Comparison of ENCODE assay signal across 20 mouse cellular contexts in genomic region chr3:102191575-102191974, GRCm38 (mm10). TPM values are rescaled to one million over a fixed set of nuclear protein-coding genes. Genes with fewer than 3 reads are reported as not detected.
A peak's percentile ranks its signal among the peaks of the same experiment; 100 is the strongest.
DNase-seq lines count a peak whose midpoint lies in the region; ATAC-seq and TF ChIP-seq lines count a peak whose summit lies in the region.
"Had no signal": no experiment of that assay in that cellular context is flagged by ENCODE, and none has a peak within 500 bp of the region (broad histone marks: within the 10 kb centered on the region; RNA-seq: fewer than 3 reads in every experiment).

No protein-coding gene starts in this region.

- H3K4me3 ChIP-seq in kidney, adult 2 months (ENCODE audit: insufficient read depth, low read depth, low read length), result no peak overlapping the region
- H3K4me3 ChIP-seq in ES-Bruce4 (ENCODE audit: low read depth, low read length), result no peak overlapping the region
- no peak overlapping the region for H3K4me3 ChIP-seq in ES-E14 (ENCODE audit: insufficient read depth in 1 of 2, low read depth in 1 of 2, low read length in 2 of 2, poor library complexity in 1 of 2, severe bottlenecking in 1 of 2)
- H3K4me3 ChIP-seq in lung, postnatal 0 days (ENCODE audit: low read depth, low read length), result no peak overlapping the region
- H3K4me3 ChIP-seq: embryonic facial prominence, embryonic 13.5 days; forebrain, embryonic 12.5 days; heart, adult 2 months; hindbrain, embryonic 12.5 days had no signal

- peaks cover 7% of the 10 kb centered on the region for H3K4me1 ChIP-seq in kidney, adult 2 months (ENCODE audit: control insufficient read depth, insufficient read depth, low read length)
- H3K4me1 ChIP-seq in ES-Bruce4 (ENCODE audit: control insufficient read depth, insufficient read depth, low read length) (no peaks in the 10 kb centered on the region), ES-E14 (ENCODE audit: control insufficient read depth in 2 of 2, insufficient read depth in 2 of 2, low read length in 2 of 2, poor library complexity in 1 of 2) (peaks cover 3 to 7% of the 10 kb centered on the region in 2 experiments)
- peaks cover 19% of the 10 kb centered on the region; the same call in 1 of the 2 replicates for H3K4me1 ChIP-seq in lung, postnatal 0 days (ENCODE audit: insufficient read depth, low read depth, low read length)

- H3K27me3 ChIP-seq in kidney, adult 2 months (replicated peaks; ENCODE audit: control insufficient read depth, insufficient read depth, low read length), result no peaks in the 10 kb centered on the region
- no peaks in the 10 kb centered on the region for H3K27me3 ChIP-seq in ES-Bruce4 (ENCODE audit: control insufficient read depth, insufficient read depth, low read length, poor library complexity, severe bottlenecking)
- no peaks in the 10 kb centered on the region for H3K27me3 ChIP-seq in lung, postnatal 0 days (replicated peaks; ENCODE audit: insufficient read depth, low read length)

- WGBS in kidney, adult 2 months, result 66% methylated on average over 3 of the region's 3 CpGs
- 76% methylated on average over 3 of the region's 3 CpGs for WGBS in lung, postnatal 0 days

- no peak overlapping the region for H3K27ac ChIP-seq in kidney, adult 2 months (ENCODE audit: insufficient read depth, low read depth, low read length)
- H3K27ac ChIP-seq in ES-Bruce4 (ENCODE audit: insufficient read depth, low read length), result peak overlapping the region; percentile 99
- H3K27ac ChIP-seq in ES-E14 (ENCODE audit: insufficient read depth, low read depth, low read length, poor library complexity, severe bottlenecking), result 0 out of 2 replicates have a peak overlapping the region, but pooled peaks have one; percentile 8
- H3K27ac ChIP-seq in lung, postnatal 0 days (ENCODE audit: low read length), result no peak overlapping the region
- H3K27ac ChIP-seq: embryonic facial prominence, embryonic 13.5 days; forebrain, embryonic 12.5 days; heart, adult 2 months; hindbrain, embryonic 12.5 days had no signal

- TF ChIP-seq EP300 in ES-Bruce4 (IDR thresholded peaks at IDR 0.05; ENCODE audit: insufficient read depth, low read depth, low read length), result no peak
- no peak for TF ChIP-seq EP300 in lung, postnatal 0 days (IDR thresholded peaks at IDR 0.05)

- no peak overlapping the region for H3K4me2 ChIP-seq in lung, postnatal 0 days (replicated peaks; ENCODE audit: low read depth, low read length)
- H3K4me2 ChIP-seq: embryonic facial prominence, embryonic 13.5 days; forebrain, embryonic 12.5 days; heart, embryonic 11.5 days; hindbrain, embryonic 12.5 days had no signal

- TF ChIP-seq CTCF in kidney, adult 2 months (conservative IDR thresholded peaks at IDR 0.05; ENCODE audit: insufficient read depth, insufficient read length, low read depth, low read length), result no peak
- TF ChIP-seq CTCF in ES-Bruce4 (IDR thresholded peaks at IDR 0.05; ENCODE audit: low read depth, low read length), result no peak
- TF ChIP-seq CTCF in lung, postnatal 0 days (IDR thresholded peaks at IDR 0.05), result no peak

- in situ Hi-C loops in ES-E14 (cut with MboI; ENCODE audit: low sequenced_read_pairs in 2 of 2, unreplicated experiment in 2 of 2), result no loop called here

- no peak for TF ChIP-seq POLR2A in kidney, adult 2 months (IDR thresholded peaks at IDR 0.05; ENCODE audit: low read depth, low read length)
- no peak for TF ChIP-seq POLR2A in ES-Bruce4 (IDR thresholded peaks at IDR 0.05; ENCODE audit: insufficient read depth, low read length)

- peaks cover 15% of the 10 kb centered on the region for H3K9me3 ChIP-seq in ES-Bruce4 (replicated peaks; ENCODE audit: control insufficient read depth, insufficient read depth, low read length, poor library complexity, severe bottlenecking)
- no peaks in the 10 kb centered on the region for H3K9me3 ChIP-seq in ES-E14 (ENCODE audit: control insufficient read depth, insufficient read depth, low read depth, low read length)
- no peaks in the 10 kb centered on the region for H3K9me3 ChIP-seq in lung, postnatal 0 days (ENCODE audit: low read length)
- H3K9me3 ChIP-seq: embryonic facial prominence, embryonic 13.5 days; forebrain, embryonic 12.5 days; hindbrain, embryonic 12.5 days had no signal

- DNase-seq in heart, adult 11 months, result peak; percentile 89
- no peak for DNase-seq in heart, postnatal 4 days
- peak; percentile 61 for DNase-seq in kidney, adult 2 months
- no peak for DNase-seq in kidney, adult 18-20 months
- DNase-seq in ES-E14 (ENCODE audit: low read depth, low spot score), result no peak
- DNase-seq in lung, postnatal 0 days (ENCODE audit: low spot score), result no peak
- DNase-seq: cerebellum, adult 18-20 months; cerebellum, adult 9-11 months; cerebellum, postnatal 36 days; gastrocnemius, postnatal 10 days; heart, adult 2 months; kidney, adult 11 months had no signal

- H3K36me3 ChIP-seq in kidney, adult 2 months (ENCODE audit: control insufficient read depth, insufficient read depth, low read length), result no peaks in the 10 kb centered on the region; the same call in 1 of the 2 replicates
- H3K36me3 ChIP-seq in ES-Bruce4 (ENCODE audit: control insufficient read depth, insufficient read depth, low read length, poor library complexity, severe bottlenecking), result peaks cover 8% of the 10 kb centered on the region
- peaks cover 44% of the 10 kb centered on the region for H3K36me3 ChIP-seq in ES-E14 (ENCODE audit: control insufficient read depth, insufficient read depth, low read length, poor library complexity, severe bottlenecking)
- H3K36me3 ChIP-seq in lung, postnatal 0 days (ENCODE audit: insufficient read depth, low read length), result no peaks in the 10 kb centered on the region
- H3K36me3 ChIP-seq: forebrain, embryonic 12.5 days; hindbrain, embryonic 12.5 days had no signal

- no peak for ATAC-seq in lung, postnatal 0 days
- ATAC-seq: forebrain, embryonic 16.5 days; hindbrain, embryonic 16.5 days; inflammation-experienced regulatory T-cells, adult 6 months had no signal

- H3K9ac ChIP-seq in ES-Bruce4 (ENCODE audit: low read depth, poor library complexity, severe bottlenecking), result no peak overlapping the region
- no peak overlapping the region for H3K9ac ChIP-seq in ES-E14 (ENCODE audit: insufficient read depth, low read depth, low read length, poor library complexity, severe bottlenecking)
- no peak overlapping the region for H3K9ac ChIP-seq in lung, postnatal 0 days (replicated peaks; ENCODE audit: low read depth)
- H3K9ac ChIP-seq: embryonic facial prominence, embryonic 13.5 days; forebrain, embryonic 12.5 days; hindbrain, embryonic 12.5 days had no signal

TF ChIP-seq in ES-E14, 5 proteins besides CTCF, POLR2A, EP300 and RAD21:
- TF ChIP-seq HCFC1 (IDR thresholded peaks at IDR 0.05; ENCODE audit: borderline replicate concordance, insufficient read depth, low read length), result no peak

RNA-seq across cellular contexts. Expression of gene Vangl1, which starts 12.9 kb away (rescaled TPM):
- 10 to 100 TPM; 35.7 to 37.3 TPM for total RNA-seq in heart, postnatal 4 days (2021)
- polyA plus RNA-seq in kidney, adult 2 months (2012; rRNA removed), result 31.1 and 34.6 TPM in 2 replicates
- 69.9 and 85.8 TPM in 2 replicates for polyA plus RNA-seq in ES-Bruce4 (2011; ENCODE audit: insufficient read depth, insufficient read length, low read depth, missing spikeins)
- 119 and 167 TPM in 2 replicates for total RNA-seq in ES-E14 (2012; rRNA removed)
- polyA plus RNA-seq in lung, postnatal 0 days (2015; fragmentation: Nextera tagmentation; extraction: Ambion mirVana), result 14.0 and 15.8 TPM in 2 replicates

Comparison
In these comparisons a context has a peak if more than half of its experiments do, and no peak if none do; other contexts are left out.
1. DNase-seq: peak in heart, adult 11 months (single experiment) and kidney, adult 2 months (single experiment); none in heart, postnatal 4 days (single experiment), kidney, adult 18-20 months (single experiment), ES-E14 (single experiment) and lung, postnatal 0 days (single experiment).
2. H3K27ac ChIP-seq: peak in ES-Bruce4 (single experiment) and ES-E14 (single experiment); none in kidney, adult 2 months (single experiment) and lung, postnatal 0 days (single experiment).